Mouse (Mus musculus): ENCODE data around the gene Phlda3.

Gene Phlda3

DNA sequence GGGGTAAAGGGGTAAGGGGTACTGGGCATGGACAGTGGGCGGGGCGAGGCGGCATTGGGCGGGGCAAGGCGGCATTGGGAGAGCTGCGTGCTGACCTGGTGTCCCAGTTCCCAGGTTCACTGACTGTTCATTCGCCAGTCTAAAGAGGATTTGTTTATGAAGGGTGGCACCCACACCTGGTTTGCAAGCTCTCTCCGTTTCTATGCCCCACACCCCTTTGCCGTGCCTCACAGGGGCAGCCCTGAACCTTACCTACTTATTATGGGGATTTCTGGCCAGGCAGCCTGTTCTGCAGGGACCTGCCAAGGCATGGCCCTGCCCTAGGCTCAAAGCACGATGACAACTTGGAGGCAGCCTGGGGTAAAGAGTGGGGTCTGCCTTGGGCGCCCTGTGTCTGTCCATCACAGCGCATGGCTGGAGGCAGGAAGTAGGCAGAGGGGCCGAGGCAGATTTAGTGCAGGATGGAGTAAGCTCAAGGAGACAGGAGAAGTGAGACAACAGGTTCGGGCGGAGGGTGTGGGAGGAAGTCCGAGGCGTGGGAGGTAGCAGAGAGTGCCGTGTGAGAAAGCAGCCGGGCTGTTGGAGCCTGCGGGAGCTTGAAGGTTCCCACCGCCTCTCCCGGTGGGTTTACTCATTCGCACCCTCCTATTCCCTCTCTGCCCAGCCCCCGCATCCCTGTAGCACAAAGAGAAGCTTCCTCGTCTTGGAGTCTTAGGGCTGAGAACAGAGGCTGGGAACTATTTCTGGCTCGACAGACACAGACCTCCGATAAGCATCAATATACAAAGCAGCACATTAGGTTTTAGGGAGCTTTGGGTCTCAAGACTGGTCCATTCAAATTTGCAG lies 27.7 kb downstream of the Phlda3 start:
- DNase-seq (ENCODE audit: low read depth, low spot score), result no peak

DNA sequence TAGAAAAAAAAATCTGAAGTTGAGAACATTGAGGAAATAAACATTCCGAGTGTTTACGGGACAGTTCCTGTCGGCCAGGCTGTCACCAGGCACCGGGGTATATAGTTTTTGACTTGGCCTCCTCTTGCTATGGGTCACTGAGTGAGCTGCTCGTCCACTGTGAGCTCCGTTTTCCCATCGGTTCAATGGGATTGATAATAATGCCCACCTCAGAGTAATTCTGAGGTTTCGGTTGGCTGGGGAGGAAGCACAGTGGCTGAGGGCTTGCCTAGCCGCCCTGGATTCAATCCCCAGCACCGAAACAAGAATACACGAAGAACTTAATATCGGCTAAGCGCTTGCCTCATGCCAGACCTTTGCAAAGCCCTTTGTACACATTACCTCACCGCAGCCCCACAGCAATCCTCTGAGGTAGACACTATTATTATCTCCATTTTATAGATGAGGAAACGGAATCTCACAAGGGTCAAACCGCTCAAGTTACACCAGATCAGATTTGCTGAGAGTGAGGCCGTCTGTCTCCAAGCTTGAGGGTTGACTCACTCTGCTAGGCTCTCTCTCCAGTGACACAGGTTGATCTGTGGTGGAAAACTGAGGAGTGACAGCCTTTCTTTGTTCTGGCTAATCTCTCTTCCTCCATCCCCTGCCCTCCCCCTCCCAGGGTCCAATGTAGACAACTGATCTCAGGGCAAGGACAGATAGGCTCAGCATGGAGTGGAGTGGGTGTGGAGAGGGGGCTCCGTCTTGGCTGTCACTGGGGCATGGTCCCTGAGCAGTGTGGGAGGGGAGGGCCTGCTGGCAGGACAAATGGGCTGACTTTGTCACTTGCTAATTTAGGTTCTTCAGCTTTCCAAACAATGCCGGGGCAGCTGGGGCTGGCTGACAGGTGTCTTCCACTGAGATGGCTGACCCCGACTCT lies 28.6 kb downstream of the Phlda3 start:
- peak; percentile 53 for DNase-seq (ENCODE audit: low read depth, low spot score)

DNA sequence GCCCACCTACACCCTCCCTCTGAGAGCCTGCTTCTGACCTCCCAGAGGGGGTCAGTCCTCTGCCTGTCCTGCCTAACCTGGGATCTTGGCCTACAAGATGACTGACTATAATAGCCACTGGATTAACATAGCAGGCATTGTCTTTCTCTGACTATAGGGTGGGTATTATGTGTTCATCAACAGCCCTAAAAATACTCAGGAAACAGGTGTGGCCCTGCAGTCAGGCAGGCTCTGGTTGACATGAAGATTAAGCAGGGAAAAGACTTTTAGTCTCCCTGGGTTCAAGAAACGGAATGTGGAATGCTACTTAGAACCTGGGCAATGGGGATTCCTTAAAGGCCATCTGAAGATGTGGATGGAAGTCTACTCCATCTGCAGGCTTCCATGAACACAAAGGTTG lies 32.6 kb downstream of the Phlda3 start:
- no peak for DNase-seq (ENCODE audit: low read depth, low spot score)

DNA sequence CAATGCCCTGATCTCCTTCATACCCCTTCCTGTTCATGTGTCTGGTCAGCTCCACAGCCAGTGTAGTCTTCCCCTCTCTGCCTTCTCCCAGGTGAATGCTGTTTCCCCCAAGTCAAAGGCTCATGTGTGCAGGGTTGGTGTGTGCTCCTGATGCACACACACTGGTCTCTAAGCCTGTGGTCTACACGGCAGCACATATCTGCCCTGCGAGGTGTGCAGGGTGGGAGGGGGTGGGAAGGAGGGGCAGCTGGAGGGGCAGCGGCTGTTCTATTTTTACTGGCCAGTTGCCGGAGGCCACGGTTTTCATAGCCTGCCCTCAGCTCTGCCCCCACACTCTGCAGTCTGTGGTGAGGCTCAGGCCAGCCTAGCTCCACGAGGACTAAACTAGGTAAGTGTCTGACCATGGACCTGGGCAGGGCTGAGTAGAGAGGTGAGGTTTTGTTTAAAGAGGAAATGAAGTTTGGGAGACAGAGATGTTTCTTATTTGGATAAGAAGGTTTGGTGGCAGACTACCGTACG lies 33.2 kb downstream of the Phlda3 start:
- DNase-seq (ENCODE audit: low read depth, low spot score), result no peak

DNA sequence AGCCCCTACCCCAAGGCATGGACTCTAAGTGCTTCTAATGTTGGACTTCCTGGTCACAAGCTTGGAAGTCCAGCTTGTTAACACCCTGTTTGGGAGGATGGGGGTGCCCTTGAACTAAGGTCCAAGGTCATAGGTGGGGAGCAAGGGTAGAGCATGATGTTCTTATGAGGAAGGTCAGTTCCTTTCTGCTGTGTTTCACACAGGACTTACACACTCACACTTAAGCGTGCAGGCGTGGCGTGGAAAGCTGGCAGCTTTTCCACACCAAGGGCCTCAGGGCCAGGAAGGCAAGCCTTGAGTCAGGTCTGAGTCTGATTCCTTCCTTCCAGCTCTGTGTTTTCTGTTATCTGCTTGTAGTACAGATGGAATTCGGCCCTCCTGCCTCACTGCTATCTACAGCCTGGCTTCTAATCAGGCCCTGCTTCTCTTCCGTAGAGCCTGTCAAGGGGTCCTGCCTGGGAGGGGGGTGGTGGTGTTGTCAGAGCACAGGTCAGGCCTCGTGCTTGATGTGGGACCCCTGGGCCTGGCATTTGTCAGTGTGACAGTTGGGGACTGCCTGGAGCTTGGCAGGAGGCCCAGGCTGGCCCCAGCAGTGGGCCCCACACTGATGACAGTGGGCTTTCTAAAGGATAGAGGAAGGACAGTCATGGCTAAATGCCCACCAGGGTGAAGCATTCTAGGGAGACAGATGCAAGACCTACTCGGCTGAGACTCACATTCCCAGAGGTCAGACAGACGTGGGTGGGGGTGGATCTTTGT lies 34.5 kb downstream of the Phlda3 start:
- no peak for DNase-seq (ENCODE audit: low read depth, low spot score)

DNA sequence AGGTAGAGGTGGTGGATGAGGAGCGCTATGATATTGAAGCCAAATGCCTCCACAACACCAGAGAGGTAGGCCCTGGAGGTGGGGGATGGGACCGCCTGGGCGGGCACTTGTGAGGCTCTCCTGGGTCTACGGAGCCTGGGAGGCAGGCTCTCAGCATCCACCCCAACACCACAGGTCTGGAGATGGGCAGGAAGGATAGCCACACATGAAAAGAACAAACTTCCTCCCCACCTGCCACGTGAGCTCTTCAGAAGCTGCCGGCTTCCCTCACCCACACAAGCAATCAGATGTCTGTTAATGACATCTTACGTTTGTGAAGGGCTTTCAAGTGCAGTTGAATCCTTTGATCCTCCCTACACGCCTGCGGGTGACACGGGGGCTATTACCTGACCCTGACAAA lies 41.6 kb downstream of the Phlda3 start:
- no peak for DNase-seq (ENCODE audit: low read depth, low spot score)

DNA sequence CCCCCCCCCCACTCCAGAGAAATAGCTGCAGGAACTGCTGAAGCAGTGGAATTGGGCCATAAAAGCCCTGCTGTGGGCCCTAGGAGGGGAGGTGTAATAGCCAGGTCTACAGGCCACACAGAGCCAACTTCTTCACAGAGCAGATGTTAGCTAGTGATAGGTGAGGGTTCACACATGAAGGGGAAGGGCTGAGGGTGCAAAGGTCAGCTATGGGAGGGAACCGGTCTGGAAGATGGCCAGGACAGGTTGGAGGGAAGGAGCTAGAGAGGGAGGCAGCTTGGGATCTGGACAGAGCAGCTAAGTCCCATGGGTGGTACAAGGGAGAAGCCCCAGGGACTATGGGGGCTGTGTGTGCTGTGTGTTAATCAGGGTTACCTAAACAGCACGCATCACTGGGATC lies 44.3 kb downstream of the Phlda3 start:
- no peak for DNase-seq (ENCODE audit: low read depth, low spot score)

DNA sequence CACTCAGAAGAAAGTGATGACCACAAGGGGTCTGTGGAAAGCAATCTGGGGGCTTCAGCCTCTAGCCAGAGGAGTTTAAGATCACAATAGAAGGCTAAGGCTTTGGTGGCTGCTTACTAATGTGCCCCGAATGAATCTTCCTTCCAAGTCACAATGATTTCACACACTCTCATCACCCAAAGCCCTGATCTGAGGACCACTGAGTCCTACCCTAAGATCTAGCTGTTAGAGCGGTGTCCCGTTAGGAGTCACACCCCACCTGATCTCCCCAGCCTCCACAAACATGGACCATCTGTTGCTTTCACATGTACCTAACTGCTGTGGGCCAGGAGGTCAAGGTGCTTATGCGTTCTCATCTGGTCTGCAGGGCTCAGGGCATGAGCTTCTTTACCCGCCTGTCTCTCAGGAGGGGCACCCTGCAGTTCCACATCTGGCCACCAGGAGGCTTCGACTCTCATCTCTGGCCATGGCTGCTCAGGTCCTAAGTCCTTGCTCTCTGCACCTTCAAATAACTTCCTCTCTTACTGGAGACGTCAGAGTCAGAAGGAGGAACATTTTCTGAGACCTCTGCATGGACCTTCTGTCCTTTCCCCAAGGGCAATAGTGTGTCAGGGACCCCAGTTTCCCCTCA lies 45.2 kb downstream of the Phlda3 start:
- peak; percentile 44 for DNase-seq (ENCODE audit: low read depth, low spot score)

DNA sequence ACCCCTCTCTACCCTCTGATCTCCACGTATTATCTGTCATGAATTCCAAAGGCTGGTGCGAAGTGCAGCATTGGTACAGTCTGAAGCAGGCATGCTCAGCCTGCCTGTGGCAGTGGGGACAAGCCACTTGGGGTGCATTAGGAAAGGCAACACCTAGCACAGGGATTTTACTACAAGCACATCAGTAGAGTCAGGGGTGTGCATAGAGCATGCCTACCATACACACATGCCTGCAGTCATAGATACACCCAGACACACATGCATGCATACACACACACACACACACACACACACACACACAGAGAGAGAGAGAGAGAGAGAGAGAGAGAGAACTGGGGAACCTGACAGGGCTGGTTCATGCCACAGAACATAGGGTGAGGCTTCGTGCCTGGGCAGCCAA lies 46.3 kb downstream of the Phlda3 start:
- no peak for DNase-seq (ENCODE audit: low read depth, low spot score)

DNA sequence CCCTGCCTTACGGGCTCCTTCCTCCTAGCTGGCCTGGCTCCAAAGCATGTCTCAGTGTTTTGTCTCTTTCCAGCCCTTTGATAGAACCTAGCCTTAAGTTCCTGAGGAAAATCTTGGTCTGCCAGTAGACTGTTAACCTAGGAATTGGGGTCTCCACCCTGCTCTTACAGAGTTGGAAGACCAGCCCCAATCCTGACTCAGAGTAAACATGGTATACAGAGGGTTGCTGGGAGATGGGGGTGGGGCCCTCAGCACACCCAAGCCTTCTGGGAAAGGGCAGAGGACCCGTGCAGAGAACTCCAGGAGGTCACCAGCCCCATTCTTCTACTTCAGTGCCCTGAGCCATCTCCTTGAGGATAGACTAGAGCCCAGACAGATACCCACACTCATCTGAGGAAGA lies 46.7 kb downstream of the Phlda3 start:
- DNase-seq (ENCODE audit: low read depth, low spot score), result no peak

DNA sequence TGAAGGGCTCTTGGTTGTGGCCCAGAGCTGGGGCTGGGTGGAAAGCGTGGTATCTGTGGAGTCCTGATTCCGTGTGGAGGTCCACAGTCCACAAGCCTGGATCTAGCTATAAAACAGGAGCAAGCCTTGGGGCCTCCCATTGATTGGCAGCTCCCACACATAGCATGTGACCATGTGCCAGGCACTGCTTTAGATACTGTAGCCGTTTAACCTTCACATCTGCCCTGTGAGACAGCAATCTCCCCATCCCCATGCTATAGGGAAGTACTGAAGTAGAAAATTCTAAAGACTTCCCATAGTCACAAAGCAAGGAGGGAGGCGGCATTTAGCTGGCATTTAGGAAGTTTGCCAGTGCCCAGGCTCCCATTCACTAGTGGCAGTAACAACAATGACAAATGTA lies 47.2 kb downstream of the Phlda3 start:
- no peak for DNase-seq (ENCODE audit: low read depth, low spot score)

DNA sequence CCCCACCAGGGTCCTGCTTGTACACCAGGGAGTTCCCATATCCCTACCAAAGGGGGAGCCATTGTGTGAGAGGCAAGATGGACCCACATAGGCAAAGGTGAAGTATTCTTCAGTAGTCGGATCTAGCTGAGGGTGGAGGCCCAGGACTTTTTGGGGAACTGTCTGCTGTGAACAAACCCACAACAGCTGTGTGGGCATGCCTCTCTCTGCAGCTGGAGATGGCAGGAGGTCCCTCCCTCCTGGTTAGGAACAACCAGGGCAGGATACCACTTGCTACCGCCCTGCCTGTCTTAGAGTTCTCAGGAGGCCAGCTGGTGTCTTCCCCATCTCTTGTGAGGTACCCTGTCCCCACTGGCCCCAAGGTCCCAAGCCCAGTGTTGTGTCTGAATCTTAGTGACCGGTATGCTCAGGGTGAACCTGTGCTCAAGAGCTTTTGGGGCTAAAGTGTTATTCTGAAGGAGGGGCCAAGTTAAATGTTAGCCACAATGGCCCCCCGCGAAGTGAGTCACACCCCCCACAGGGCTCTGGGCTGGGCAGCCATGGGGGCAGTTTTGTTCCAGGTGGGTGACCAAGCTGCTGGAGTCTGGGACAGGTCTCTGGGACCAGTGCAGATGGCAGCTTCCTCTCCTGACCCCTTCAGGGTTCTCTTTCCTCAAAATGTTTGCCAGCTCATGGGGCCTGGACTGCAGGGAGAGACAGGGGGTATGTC lies 47.9 kb downstream of the Phlda3 start:
- DNase-seq (ENCODE audit: low read depth, low spot score), result no peak

DNA sequence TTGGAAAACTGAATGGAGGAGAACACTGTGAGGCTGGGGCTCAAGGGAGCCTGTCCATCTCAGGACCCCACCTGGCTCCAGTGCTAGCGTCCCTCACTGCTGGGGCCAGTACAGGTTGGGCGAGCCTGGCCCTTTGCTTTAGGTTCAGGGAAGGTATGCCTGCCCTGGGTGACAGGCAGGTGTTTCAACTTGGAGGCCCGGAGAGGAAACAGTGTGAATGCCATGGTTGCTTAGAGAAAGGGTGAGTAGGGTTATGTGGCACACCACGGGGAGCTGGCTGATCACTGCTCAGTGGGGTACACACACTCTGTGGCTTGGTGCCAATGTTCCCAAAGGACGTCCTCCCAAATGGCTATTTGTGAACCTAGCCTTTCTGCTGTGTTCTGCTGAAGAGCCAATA lies 48.6 kb downstream of the Phlda3 start:
- no peak for DNase-seq (ENCODE audit: low read depth, low spot score)

DNA sequence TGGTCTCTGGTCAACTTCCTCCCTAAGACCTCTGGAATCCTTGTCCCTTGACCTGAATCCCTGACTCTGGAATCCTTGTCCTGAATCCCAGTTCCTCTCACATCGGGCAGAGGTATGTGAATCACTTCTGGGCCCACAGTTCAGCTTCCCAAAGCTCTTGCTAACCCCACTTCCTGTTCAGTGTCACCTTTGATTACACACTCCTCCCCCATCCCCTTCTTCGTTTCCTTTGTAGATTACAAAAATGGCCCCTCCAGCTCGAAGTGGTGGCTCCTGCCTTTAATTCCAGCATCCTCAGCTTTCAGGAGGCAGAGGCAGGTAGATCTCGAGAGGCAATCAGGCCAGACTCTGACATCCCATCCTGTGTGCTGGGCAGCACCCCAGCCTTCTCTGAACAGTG lies 51.7 kb downstream of the Phlda3 start:
- DNase-seq (ENCODE audit: low read depth, low spot score), result no peak

DNA sequence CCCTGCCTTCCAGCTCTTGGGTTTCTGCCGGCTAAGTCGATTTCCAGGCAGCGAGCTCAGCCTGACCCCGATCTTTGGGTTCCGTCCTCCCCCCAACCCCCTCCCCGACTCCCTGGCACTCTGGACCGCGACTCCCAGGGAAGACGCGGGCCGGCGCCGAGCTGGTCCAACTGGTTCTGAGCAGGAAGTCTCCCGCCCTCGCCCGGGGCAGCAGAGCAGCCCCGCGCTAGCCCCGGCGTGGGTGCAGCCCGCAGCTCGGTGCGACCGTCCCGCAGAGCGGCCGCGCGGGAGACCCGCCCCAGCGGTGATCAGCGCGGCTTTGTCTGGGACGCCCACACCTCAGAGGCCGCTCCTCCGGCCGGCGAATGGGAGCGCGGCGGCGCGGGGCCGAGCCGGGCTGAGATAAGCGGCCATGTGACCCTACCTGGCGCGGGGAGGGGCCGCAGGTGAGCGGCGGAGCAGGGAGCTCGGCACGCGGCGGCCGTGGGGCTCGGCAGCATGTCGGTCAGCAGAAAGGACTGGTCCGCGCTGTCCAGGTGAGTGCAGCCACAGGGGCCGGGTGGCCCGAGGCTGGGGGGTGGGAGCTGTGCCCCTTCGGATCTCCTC lies 52.7 kb downstream of the Phlda3 start, which contains the start of gene Lad1:
TSS of gene Lad1 (plus strand) at position 118 of the 606 bp plus-strand sequence.
- DNase-seq (ENCODE audit: low read depth, low spot score), result no peak
